Mouse (Mus musculus) forebrain, postnatal 0 days (tissue): ENCODE measurements around the gene Acyp1. TPM values are rescaled to one million over a fixed set of nuclear protein-coding genes. Genes with fewer than 3 reads are reported as not detected.

ENCODE experiments used
- ATAC-seq: fragments of 200-750 bp; cut with Nextera tagmentation; 2 replicates; pipeline ENCODE4 v1.8.0; 2017; ENCODE audit warnings: mild to moderate bottlenecking, moderate library complexity
- DNase-seq: peaks from one replicate; pipeline ENCODE4 v3.0.0-alpha.2; 2015
- H3K27ac ChIP-seq: fragments of 300-500 bp; sonication (generic); 2 replicates; pipeline ENCODE4 v1.5.1; 2014; ENCODE audit warnings: low read depth, mild to moderate bottlenecking, antibody characterized with exemption, low read length, moderate library complexity, mixed read lengths
- H3K27me3 ChIP-seq: fragments of 300-500 bp; sonication (generic); 2 replicates; pipeline ENCODE4 v1.6.1; 2014; ENCODE audit warnings: mild to moderate bottlenecking, low read length, mixed read lengths; ENCODE audit not compliant: insufficient read depth
- H3K36me3 ChIP-seq: fragments of 300-500 bp; sonication (generic); 2 replicates; pipeline ENCODE4 v1.6.1; 2014; ENCODE audit warnings: mild to moderate bottlenecking, moderate library complexity; ENCODE audit not compliant: insufficient read depth
- H3K4me1 ChIP-seq: fragments of 300-500 bp; sonication (generic); 2 replicates; pipeline ENCODE4 v1.6.1; 2014; ENCODE audit warnings: antibody characterized with exemption; ENCODE audit not compliant: insufficient read depth
- H3K4me2 ChIP-seq: fragments of 300-500 bp; sonication (generic); 2 replicates; pipeline ENCODE4 v1.6.1; 2014; ENCODE audit warnings: low read depth, mild to moderate bottlenecking, moderate library complexity
- H3K4me3 ChIP-seq: fragments of 300-500 bp; sonication (generic); 2 replicates; pipeline ENCODE4 v1.5.1; 2014; ENCODE audit warnings: low read depth, low read length, mixed read lengths
- H3K9ac ChIP-seq: fragments of 300-500 bp; sonication (generic); 2 replicates; pipeline ENCODE4 v1.6.1; 2014; ENCODE audit warnings: mild to moderate bottlenecking
- H3K9me3 ChIP-seq: fragments of 300-500 bp; sonication (generic); 2 replicates; pipeline ENCODE4 v1.6.1; 2016; ENCODE audit warnings: low read length
- CTCF ChIP-seq: sonication (generic); IDR thresholded peaks from 2 replicates; pipeline ENCODE4 v1.5.1; 2016; ENCODE audit warnings: antibody characterized with exemption, control low read depth, low read depth
- WGBS: fragments of 180-500 bp; shearing (Covaris S2); extraction: QIAGEN DNeasy Blood & Tissue Kit; methylation state at CpG from one replicate; pipeline ENCODE4 v1.1.7; 2014; 5-methylcytosine and 5-hydroxymethylcytosine counted together
- polyA plus RNA-seq: library from polyadenylated mRNA; unstranded; fragments of >200 nt; fragmentation: Nextera tagmentation; extraction: Ambion mirVana; gene quantifications from 2 replicates; pipeline ENCODE4 v1.2.1, GENCODE M21; 2015
- total RNA-seq: library from RNA; depleted of rRNA; stranded (reverse); fragments of >200 nt; gene quantifications from 2 replicates; pipeline ENCODE4 v1.2.3, GENCODE M21; 2014

Acyp1 gene
- total and polyA plus RNA-seq, 2 experiments from 2014 or later, result 24.5 to 44.4 TPM

DNA sequence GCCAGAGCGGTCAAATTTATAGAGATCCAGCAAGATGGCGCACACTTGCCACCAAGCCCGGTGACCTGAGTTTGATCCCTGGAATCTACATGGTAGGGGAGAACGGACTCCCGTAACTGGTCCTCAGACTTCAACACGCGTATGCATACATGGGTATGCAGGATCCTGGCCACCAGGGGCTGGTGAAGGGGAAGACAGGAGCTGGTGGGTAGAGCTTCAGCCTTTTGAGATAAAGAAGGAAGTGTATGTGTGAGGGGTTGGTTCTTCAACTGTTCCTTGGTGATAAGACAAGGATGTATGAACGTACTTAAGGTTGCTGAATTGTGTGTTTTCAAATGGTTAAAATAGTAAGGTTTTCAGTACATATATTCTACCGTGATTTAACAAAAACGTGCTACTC lies 9.3 kb downstream of the Acyp1 start:
- Histone ChIP-seq H3K4me1 (peaks cover 8% of the 10 kb centered on the region; the same call in 1 of the 2 replicates), H3K27me3 (no peaks in the 10 kb centered on the region), H3K9ac (no peak overlapping the region), H3K9me3 (no peaks in the 10 kb centered on the region), H3K4me3 (no peak overlapping the region), H3K27ac (no peak overlapping the region), H3K36me3 (no peaks in the 10 kb centered on the region), H3K4me2 (no peak overlapping the region)
- DNase-seq, result no peak
- peak; percentile 20; the same call in 1 of the 2 replicates for TF ChIP-seq CTCF
- ATAC-seq, result no peak
- WGBS, result 95% methylated on average over 10 of the region's 10 CpGs

GRCm38 (mm10) chr12:85276273-85276672 lies 12.0 kb downstream of the Acyp1 start:
- no peak overlapping the region for H3K27ac ChIP-seq
- TF ChIP-seq CTCF, result no peak
- no peak for ATAC-seq
- H3K4me3 ChIP-seq, result no peak overlapping the region
- 61% methylated on average over 5 of the region's 5 CpGs for WGBS
- no peaks in the 10 kb centered on the region for H3K27me3 ChIP-seq
- no peak overlapping the region for H3K4me2 ChIP-seq
- DNase-seq, result no peak
- H3K9me3 ChIP-seq, result no peaks in the 10 kb centered on the region
- peaks cover 8% of the 10 kb centered on the region; the same call in 1 of the 2 replicates for H3K4me1 ChIP-seq
- no peak overlapping the region for H3K9ac ChIP-seq
- no peaks in the 10 kb centered on the region for H3K36me3 ChIP-seq

DNA sequence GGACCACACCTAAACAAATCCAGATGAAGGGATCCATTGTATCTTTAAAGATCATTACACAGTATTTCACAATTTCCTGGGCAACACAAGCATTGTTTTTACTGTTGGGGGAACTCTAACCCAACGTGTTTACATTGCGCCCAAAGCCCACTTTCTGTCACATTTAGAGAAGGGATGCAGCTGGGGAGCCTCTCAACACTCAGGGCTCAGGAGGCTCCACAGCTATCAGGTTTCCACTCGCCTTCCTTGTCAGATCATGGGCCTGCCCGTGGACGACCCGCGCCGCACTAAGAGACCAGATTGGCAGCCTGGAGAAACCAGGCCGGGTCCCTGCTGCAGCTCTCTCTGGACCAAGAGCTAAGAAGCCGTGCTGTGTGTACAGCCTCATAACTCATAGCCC lies 14.7 kb downstream of the Acyp1 start:
- no peak overlapping the region for H3K4me3 ChIP-seq
- no peaks in the 10 kb centered on the region for H3K9me3 ChIP-seq
- no peak for ATAC-seq
- no peak overlapping the region for H3K27ac ChIP-seq
- H3K9ac ChIP-seq, result no peak overlapping the region
- H3K36me3 ChIP-seq, result no peaks in the 10 kb centered on the region
- H3K27me3 ChIP-seq, result no peaks in the 10 kb centered on the region
- 89% methylated on average over 10 of the region's 10 CpGs for WGBS
- peaks cover 6% of the 10 kb centered on the region for H3K4me1 ChIP-seq
- DNase-seq, result no peak
- H3K4me2 ChIP-seq, result no peak overlapping the region
- TF ChIP-seq CTCF, result no peak

GRCm38 (mm10) chr12:85271843-85272206 lies 16.4 kb downstream of the Acyp1 start:
- Histone ChIP-seq H3K27ac (no peak overlapping the region), H3K4me2 (no peak overlapping the region), H3K27me3 (no peaks in the 10 kb centered on the region), H3K4me1 (peaks cover 6% of the 10 kb centered on the region), H3K9ac (no peak overlapping the region), H3K9me3 (no peaks in the 10 kb centered on the region), H3K4me3 (no peak overlapping the region), H3K36me3 (0 out of 2 replicates have a peak, but pooled peaks cover 3% of the 10 kb centered on the region)
- no peak for TF ChIP-seq CTCF
- ATAC-seq (no peak), DNase-seq (no peak)
- 76% methylated on average over 4 of the region's 4 CpGs for WGBS

- ATAC-seq (no peak), DNase-seq (no peak)
- TF ChIP-seq CTCF, result no peak
- no peak overlapping the region for H3K9ac ChIP-seq
- no peak overlapping the region for H3K27ac ChIP-seq
- peaks cover 6% of the 10 kb centered on the region for H3K4me1 ChIP-seq
- H3K9me3 ChIP-seq, result no peaks in the 10 kb centered on the region
- H3K4me2 ChIP-seq, result no peak overlapping the region
- H3K36me3 ChIP-seq, result 0 out of 2 replicates have a peak, but pooled peaks cover 3% of the 10 kb centered on the region
- no peak overlapping the region for H3K4me3 ChIP-seq
- no peaks in the 10 kb centered on the region for H3K27me3 ChIP-seq
- 79% methylated on average over 7 of the region's 7 CpGs for WGBS
These were observed 17.0 kb downstream of the Acyp1 start for GRCm38 (mm10) chr12:85271132-85271842.

GRCm38 (mm10) chr12:85270319-85270718 lies 17.9 kb downstream of the Acyp1 start, which contains the start of gene Mlh3:
Mlh3 (minus strand) TSS chr12:85270599.
- no peaks in the 10 kb centered on the region for H3K27me3 ChIP-seq
- ATAC-seq (peak; percentile 96), DNase-seq (peak; percentile 93)
- H3K27ac ChIP-seq, result peak within 1 kb of the TSS; percentile 80
- H3K9ac ChIP-seq, result peak within 1 kb of the TSS; percentile 81
- under 1% methylated on average over 35 of the region's 35 CpGs for WGBS
- H3K9me3 ChIP-seq, result no peaks in the 10 kb centered on the region
- H3K4me2 ChIP-seq, result peak within 1 kb of the TSS; percentile 64
- peak within 1 kb of the TSS; percentile 66 for H3K4me3 ChIP-seq
- H3K4me1 ChIP-seq, result peaks cover 6% of the 10 kb centered on the region
- TF ChIP-seq CTCF, result peak; percentile 70
- 0 out of 2 replicates have a peak, but pooled peaks cover 3% of the 10 kb centered on the region for H3K36me3 ChIP-seq

DNA sequence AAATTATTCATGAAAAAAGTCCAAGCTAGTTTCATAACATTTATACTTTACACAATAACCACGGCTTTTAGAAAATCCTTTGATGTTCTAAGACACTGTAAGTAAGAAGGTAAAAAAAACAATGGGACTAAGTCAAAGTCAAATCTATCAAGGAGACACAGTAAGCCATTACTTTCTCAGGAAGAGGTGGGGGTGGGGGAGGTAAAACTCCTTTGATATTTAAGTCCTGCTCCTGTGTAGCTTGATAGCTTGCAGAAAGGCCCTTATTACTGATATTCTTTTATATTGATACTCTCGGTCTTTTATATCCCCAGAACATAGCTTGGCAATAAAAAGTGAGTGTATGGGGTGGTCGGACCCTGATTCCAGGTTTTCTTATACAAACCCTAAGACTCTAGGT lies 18.4 kb downstream of the Acyp1 start:
- Histone ChIP-seq H3K4me3 (peak overlapping the region; percentile 66), H3K9me3 (no peaks in the 10 kb centered on the region), H3K36me3 (0 out of 2 replicates have a peak, but pooled peaks cover 3% of the 10 kb centered on the region), H3K9ac (peak overlapping the region; percentile 81), H3K27me3 (no peaks in the 10 kb centered on the region), H3K4me1 (peaks cover 6% of the 10 kb centered on the region), H3K27ac (peak overlapping the region; percentile 80), H3K4me2 (peak overlapping the region; percentile 64)
- no peak for DNase-seq
- no peak for TF ChIP-seq CTCF
- ATAC-seq, result no peak
- WGBS, result 39% methylated on average over 3 of the region's 3 CpGs
